Comparison of ENCODE assay signal across 14 mouse cellular contexts in the genomic region with DNA sequence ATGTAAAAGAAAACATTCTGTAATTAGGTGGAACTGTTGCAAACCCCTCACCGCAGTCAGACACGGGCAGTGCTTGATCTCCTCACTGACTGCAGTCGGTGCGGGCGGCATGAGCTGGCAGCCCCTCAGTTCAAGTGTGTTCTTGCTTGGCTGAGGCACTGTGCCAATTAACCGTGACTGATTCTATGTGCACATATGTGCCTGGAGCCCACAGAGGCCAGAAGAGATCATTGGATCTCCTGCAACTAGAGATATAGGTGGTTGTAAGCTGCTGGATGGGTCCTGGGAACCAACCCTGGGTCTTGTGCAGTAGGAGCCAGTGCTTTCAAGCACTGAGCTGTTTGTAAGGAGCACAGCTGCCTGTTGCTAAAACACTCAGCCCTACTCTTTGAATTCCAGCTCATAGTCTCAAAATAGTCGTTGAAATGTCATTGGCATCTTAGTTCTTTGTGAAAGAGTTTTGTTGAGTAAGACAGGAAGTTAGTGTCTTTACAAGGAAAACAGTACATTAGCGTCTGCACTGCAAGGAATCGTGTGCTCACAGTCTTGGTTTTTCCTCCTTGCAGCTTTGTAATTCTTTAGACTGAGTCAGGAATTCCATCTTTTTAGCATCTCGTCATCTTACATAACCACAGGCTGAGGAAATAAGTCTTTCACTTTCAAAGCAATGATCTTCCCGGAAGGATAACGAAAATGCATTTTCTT. TPM values are rescaled to one million over a fixed set of nuclear protein-coding genes. Genes with fewer than 3 reads are reported as not detected.
DNase-seq lines count a peak whose midpoint lies in the region; ATAC-seq and TF ChIP-seq lines count a peak whose summit lies in the region.
"Had no signal": no experiment of that assay in that cellular context is flagged by ENCODE, and none has a peak within 500 bp of the region (broad histone marks: within the 10 kb centered on the region; RNA-seq: fewer than 3 reads in every experiment).

No protein-coding gene starts in this region.

- no peaks in the 10 kb centered on the region for H3K27me3 ChIP-seq in heart, postnatal 0 days (ENCODE audit: control insufficient read depth, insufficient read depth, low read length)
- no peaks in the 10 kb centered on the region for H3K27me3 ChIP-seq in forebrain, embryonic 14.5 days (replicated peaks; ENCODE audit: control insufficient read depth, insufficient read depth, low read length)
- H3K27me3 ChIP-seq: hindbrain, embryonic 13.5 days; stomach, embryonic 15.5 days had no signal

- peak overlapping the region; percentile 65 for H3K27ac ChIP-seq in bone marrow macrophage, adult 2 months (ENCODE audit: insufficient read depth, low read depth, low read length)
- H3K27ac ChIP-seq in heart, postnatal 0 days (ENCODE audit: low read depth): peak overlapping the region; percentile 70
- no peak overlapping the region for H3K27ac ChIP-seq in forebrain, embryonic 14.5 days (ENCODE audit: low read depth, low read length)
- H3K27ac ChIP-seq: hindbrain, embryonic 13.5 days; kidney, postnatal 0 days; stomach, embryonic 15.5 days had no signal

- peak overlapping the region; percentile 17 for H3K4me2 ChIP-seq in heart, postnatal 0 days (ENCODE audit: low read depth, low read length)
- no peak overlapping the region for H3K4me2 ChIP-seq in forebrain, embryonic 14.5 days (ENCODE audit: low read length)
- H3K4me2 ChIP-seq: hindbrain, embryonic 13.5 days; lung, embryonic 14.5 days; stomach, embryonic 15.5 days had no signal

- no peak overlapping the region for H3K4me3 ChIP-seq in bone marrow macrophage, adult 2 months (ENCODE audit: insufficient read depth, low read length)
- H3K4me3 ChIP-seq in heart, postnatal 0 days (ENCODE audit: low read depth, low read length): no peak overlapping the region
- H3K4me3 ChIP-seq in forebrain, embryonic 14.5 days (ENCODE audit: low read depth, low read length): no peak overlapping the region
- H3K4me3 ChIP-seq: hindbrain, embryonic 13.5 days; myocyte; stomach, embryonic 15.5 days had no signal

- no peak; the same call in 1 of the 2 replicates for ATAC-seq in heart, postnatal 0 days (ENCODE audit: insufficient read depth, low read depth)
- no peak for ATAC-seq in forebrain, embryonic 14.5 days
- ATAC-seq in monocyte, adult 5-6 weeks (replicated peaks; ENCODE audit: insufficient number of reproducible peaks, low FRiP score, low TSS enrichment, poor library complexity, severe bottlenecking): no peak
- ATAC-seq: CD4-positive, CD25-positive, alpha-beta regulatory T cell, adult 4 months had no signal

- 37% methylated on average over 12 of the region's 12 CpGs for WGBS in heart, postnatal 0 days
- 87% methylated on average over 12 of the region's 12 CpGs for WGBS in forebrain, embryonic 14.5 days

- no peak for TF ChIP-seq EP300 in heart, postnatal 0 days (IDR thresholded peaks at IDR 0.05; ENCODE audit: low read depth)

- H3K36me3 ChIP-seq in heart, postnatal 0 days (replicated peaks; ENCODE audit: control insufficient read depth, insufficient read depth, low read length): peaks cover 38% of the 10 kb centered on the region
- H3K36me3 ChIP-seq in forebrain, embryonic 14.5 days (ENCODE audit: control insufficient read depth, insufficient read depth, low read length): peaks cover 79% of the 10 kb centered on the region

- peak; percentile 2 to 4 for DNase-seq in heart, adult 9 months (ENCODE audit: low spot score in 2 of 2)
- DNase-seq in heart, adult 8-10 months (ENCODE audit: low spot score): no peak
- peak; percentile 46 for DNase-seq in heart, postnatal 0 days (ENCODE audit: low spot score)
- DNase-seq in lung, postnatal 4 days: peak; percentile 49 to 51
- DNase-seq in thymus, postnatal 4 days: no peak
- DNase-seq in forebrain, embryonic 14.5 days (ENCODE audit: low spot score): no peak
- DNase-seq: lung, embryonic 14.5 days had no signal

- 0 out of 2 replicates have a peak, but pooled peaks cover 3% of the 10 kb centered on the region for H3K9me3 ChIP-seq in heart, postnatal 0 days (replicated peaks; ENCODE audit: control insufficient read depth, low read length)
- no peaks in the 10 kb centered on the region for H3K9me3 ChIP-seq in forebrain, embryonic 14.5 days (replicated peaks; ENCODE audit: control insufficient read depth, low read length)
- H3K9me3 ChIP-seq: hindbrain, embryonic 13.5 days; stomach, embryonic 15.5 days had no signal

- no peak for TF ChIP-seq CTCF in bone marrow macrophage, adult 2 months (IDR thresholded peaks at IDR 0.05; ENCODE audit: low read depth, low read length)
- TF ChIP-seq CTCF in heart, postnatal 0 days (IDR thresholded peaks at IDR 0.05; ENCODE audit: low read depth): no peak

- H3K4me1 ChIP-seq in bone marrow macrophage, adult 2 months (ENCODE audit: control insufficient read depth, insufficient read depth, low read length): peaks cover 21% of the 10 kb centered on the region
- peaks cover 4% of the 10 kb centered on the region; the same call in 1 of the 2 replicates for H3K4me1 ChIP-seq in heart, postnatal 0 days (ENCODE audit: control insufficient read depth, insufficient read depth)
- H3K4me1 ChIP-seq in forebrain, embryonic 14.5 days (ENCODE audit: control insufficient read depth, insufficient read depth, low read length): no peaks in the 10 kb centered on the region
- H3K4me1 ChIP-seq: hindbrain, embryonic 13.5 days; stomach, embryonic 15.5 days had no signal

- H3K9ac ChIP-seq in heart, postnatal 0 days (replicated peaks; ENCODE audit: low read depth, low read length): no peak overlapping the region
- H3K9ac ChIP-seq in forebrain, embryonic 14.5 days (ENCODE audit: low read length): no peak overlapping the region
- H3K9ac ChIP-seq: hindbrain, embryonic 13.5 days; lung, embryonic 14.5 days; stomach, embryonic 15.5 days had no signal

- no peak for TF ChIP-seq POLR2A in bone marrow macrophage, adult 2 months (IDR thresholded peaks at IDR 0.05; ENCODE audit: borderline replicate concordance, low read depth, low read length)

RNA-seq across cellular contexts. Expression of a gene that starts 16.7 kb away (rescaled TPM):
- total RNA-seq in heart, adult 8-10 months (2022): 10 to 100 TPM in 3 of 4 experiments, 1 to 10 TPM in 1; 9.7 to 11.2 (median 10.8) TPM
- polyA plus RNA-seq in bone marrow macrophage, adult 2 months (2012; ENCODE audit: insufficient read depth, insufficient read length, missing spikeins): 14.2 and 17.4 TPM in 2 replicates
- 33.2 and 33.8 TPM in 2 replicates for total RNA-seq in heart, postnatal 0 days (2014; rRNA removed; ENCODE audit: low replicate concordance)
- 14.1 and 15.1 TPM in 2 replicates for polyA plus RNA-seq in heart, postnatal 0 days (2015; fragmentation: Nextera tagmentation; extraction: Ambion mirVana)
- 31.1 and 38.0 TPM in 2 replicates for polyA plus RNA-seq in forebrain, embryonic 14.5 days (2014; fragmentation: Nextera tagmentation; extraction: Ambion mirVana)
- total RNA-seq in monocyte, adult 5-6 weeks (2017): 26.0 to 26.5 TPM (median 26.2 TPM) in 3 replicates

RNA-seq across cellular contexts. Expression of a gene that starts 16.8 kb away (rescaled TPM):
- total RNA-seq in heart, adult 8-10 months (2022): under 1 TPM; 0.06 to 0.34 (median 0.20) TPM
- polyA plus RNA-seq in bone marrow macrophage, adult 2 months (2012; ENCODE audit: insufficient read depth, insufficient read length, missing spikeins): 6.1 and 7.6 TPM in 2 replicates
- total RNA-seq in heart, postnatal 0 days (2014; rRNA removed; ENCODE audit: low replicate concordance): 4.1 and 7.6 TPM in 2 replicates
- 5.9 and 6.2 TPM in 2 replicates for polyA plus RNA-seq in heart, postnatal 0 days (2015; fragmentation: Nextera tagmentation; extraction: Ambion mirVana)
- polyA plus RNA-seq in forebrain, embryonic 14.5 days (2014; fragmentation: Nextera tagmentation; extraction: Ambion mirVana): 17.9 and 19.2 TPM in 2 replicates
- 2.1 to 5.4 TPM (median 4.3 TPM) in 3 replicates for total RNA-seq in monocyte, adult 5-6 weeks (2017)

Comparison
In these comparisons a context has a peak if more than half of its experiments do, and no peak if none do; other contexts are left out.
1. DNase-seq: peak in heart, adult 9 months (2 of 2), heart, postnatal 0 days (single experiment) and lung, postnatal 4 days (2 of 2); none in heart, adult 8-10 months (single experiment), thymus, postnatal 4 days (single experiment) and forebrain, embryonic 14.5 days (single experiment).